Mouse (Mus musculus) urinary bladder, postnatal 14 days (tissue): ENCODE measurements around the gene Jph2.

Source experiments
- DNase-seq: peaks from one replicate; pipeline ENCODE4 v3.0.0; 2021; ENCODE audit warnings: low spot score

Gene Jph2

GRCm38 (mm10) chr2:163303037-163303436 is 94.8 kb downstream of the Jph2 start:
- no peak for DNase-seq

- no peak for DNase-seq
Observed at GRCm38 (mm10) chr2:163301641-163302040, 96.2 kb downstream of the Jph2 start.

DNA sequence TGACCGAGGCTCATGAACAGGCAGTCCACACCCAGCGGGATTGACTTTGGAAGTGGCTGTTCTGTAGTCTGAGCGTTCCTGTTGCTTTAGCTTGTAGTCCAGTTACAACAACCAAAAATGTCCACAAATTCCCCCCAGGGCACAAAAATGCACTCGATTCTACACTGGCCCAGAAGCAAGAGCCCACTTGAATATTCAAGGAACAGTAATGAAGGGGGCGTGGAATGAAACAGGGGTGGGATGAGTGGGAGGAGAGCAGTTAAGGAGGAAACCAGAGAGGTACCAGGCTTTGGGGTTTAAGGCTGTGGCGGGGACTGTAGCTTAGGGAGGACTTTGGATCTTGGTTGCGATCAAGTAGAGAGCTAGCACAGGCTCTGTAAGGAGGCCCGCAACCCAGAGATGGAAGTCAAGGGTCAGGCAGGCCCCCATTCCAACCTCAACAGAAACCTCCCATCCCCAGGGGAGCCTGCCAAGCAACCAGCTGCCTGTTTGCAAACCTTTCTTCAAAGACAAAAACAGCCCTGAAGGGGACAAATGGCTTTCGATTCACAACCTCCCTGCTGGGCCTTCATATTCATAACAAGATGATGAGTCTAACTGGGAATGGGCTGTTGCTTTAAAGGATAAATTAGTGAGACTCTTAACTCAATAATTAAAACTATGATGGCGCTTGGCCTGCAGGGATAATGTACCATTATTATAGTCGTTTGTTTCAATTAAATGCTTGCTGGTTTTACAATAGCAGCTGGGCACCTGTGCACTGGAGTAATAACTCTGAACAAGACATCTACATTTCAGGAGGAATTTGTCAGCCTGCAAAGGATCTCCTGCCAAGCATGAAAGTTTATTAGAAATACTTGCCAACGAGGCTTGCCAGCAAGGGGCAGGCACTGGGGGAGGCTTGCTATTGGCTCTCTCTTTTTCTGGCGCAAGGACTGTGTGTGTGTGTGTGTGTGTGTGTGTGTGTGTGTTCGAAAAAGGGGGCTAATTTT is 97.4 kb downstream of the Jph2 start:
- peak; percentile 29 for DNase-seq

- DNase-seq: no peak
Observed at GRCm38 (mm10) chr2:163296999-163297630, 100.7 kb downstream of the Jph2 start.

DNA sequence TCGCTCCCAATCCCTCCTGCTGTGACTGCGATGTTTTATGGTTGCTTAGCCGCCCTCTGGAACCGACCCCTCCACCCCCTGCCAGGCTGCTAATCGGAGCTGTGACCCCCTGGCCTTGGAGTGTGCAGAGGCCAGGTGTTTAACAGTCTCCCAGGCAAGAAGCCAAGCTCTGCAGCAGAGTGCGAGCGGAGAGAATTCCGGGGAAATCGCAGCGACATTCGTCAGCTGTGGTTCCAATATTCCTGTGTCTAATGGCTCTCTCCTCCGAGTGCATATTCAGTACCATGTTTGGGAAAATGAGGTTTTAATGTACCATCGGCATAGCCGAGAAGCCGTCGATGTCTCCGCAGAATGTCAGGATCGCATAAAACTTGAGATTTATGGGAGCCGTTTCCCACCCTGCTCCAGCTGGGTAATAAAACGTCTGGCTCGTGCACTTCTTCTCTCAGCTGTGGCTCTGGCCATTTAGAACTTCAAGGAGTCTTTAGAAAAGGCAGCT is 108.9 kb downstream of the Jph2 start:
- DNase-seq: peak; percentile 28
